Mouse (Mus musculus) C2C12 (cell line): Measurements from ENCODE around the gene Itga8.

Source experiments
- CTCF ChIP-seq: IDR thresholded peaks from one replicate; pipeline ENCODE4 v1.5.1; 2011; ENCODE audit not compliant: control insufficient read depth, insufficient read depth, insufficient read length
- MYOD1 ChIP-seq: IDR thresholded peaks from one replicate; pipeline ENCODE4 v1.6.1; 2011; ENCODE audit warnings: low read depth; ENCODE audit not compliant: control insufficient read depth, insufficient read length
- USF1 ChIP-seq: IDR thresholded peaks from one replicate; pipeline ENCODE4 v1.6.1; 2011; ENCODE audit warnings: low read depth, mild to moderate bottlenecking, control low read depth, moderate library complexity

- TF ChIP-seq CTCF (no peak), MYOD1 (no peak), USF1 (no peak)
Observed at GRCm38 (mm10) chr2:12348914-12349313, 47.2 kb upstream of the Itga8 start.
